Mouse (Mus musculus) yolk sac, embryonic 10.5 days (tissue): ENCODE results near the gene Magea8.
"Not testable (repeated sequence)": the region's sequence is repeated elsewhere in the genome, so short reads cannot be mapped to it uniquely, and the experiment has no call there.

Experiments used
- DNase-seq: peaks from one replicate; pipeline ENCODE4 v3.0.0-alpha.2; 2017; ENCODE audit warnings: low spot score

The Magea8 gene

GRCm38 (mm10) chrX:154995750-154996149 lies at the start of gene Magea8:
TSS of gene Magea8 (minus strand) at chrX:154995850.
- DNase-seq, result not testable (repeated sequence)

DNA sequence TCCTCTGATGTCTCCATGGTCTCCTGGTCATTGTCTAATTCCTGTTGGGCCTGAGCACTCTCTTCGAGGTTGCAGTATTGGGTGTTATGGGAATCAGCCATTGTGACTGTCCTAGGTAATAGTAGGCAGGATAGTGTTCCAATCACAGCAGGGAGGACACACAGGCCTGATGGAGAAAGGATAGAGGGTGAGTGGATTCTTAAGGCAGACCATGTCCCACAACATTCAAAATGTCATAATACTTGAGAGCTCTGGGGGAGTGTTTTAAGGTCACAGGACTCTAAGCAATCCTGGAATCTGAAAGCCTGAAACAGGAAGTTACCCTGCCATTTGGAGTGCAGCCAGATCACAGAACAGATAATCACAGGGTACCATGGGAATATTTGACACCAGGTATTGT lies 46.2 kb downstream of the Magea8 start, which contains the start of gene Magea3:
TSS of gene Magea3 (minus strand) at position 101 of the 400 bp plus-strand sequence.
- not testable (repeated sequence) for DNase-seq

GRCm38 (mm10) chrX:154935887-154936286 lies 59.8 kb downstream of the Magea8 start, which contains the start of gene Magea6:
TSS of gene Magea6 (minus strand) at chrX:154935987.
- not testable (repeated sequence) for DNase-seq
